ENCODE assay signal across 39 mouse cellular contexts in the genomic region with DNA sequence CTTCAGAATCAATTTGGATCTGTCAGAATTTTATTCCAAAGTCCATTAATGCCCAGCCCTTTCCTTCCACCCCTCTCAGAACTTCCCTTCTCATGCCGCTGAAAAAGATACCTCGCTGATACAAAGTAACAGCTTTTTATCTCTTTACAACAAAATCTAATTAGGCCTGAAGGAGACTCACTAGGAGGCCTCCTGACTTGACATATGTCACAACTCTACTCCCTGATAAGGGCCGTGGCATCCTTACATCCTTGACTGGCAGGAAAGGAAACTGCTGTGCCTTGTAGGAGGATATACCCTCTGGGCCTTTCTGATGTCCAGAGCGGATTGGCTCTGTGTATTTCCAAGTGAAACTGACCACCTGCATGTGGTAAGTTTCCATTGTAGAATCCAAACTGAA. TPM values are rescaled to one million over a fixed set of nuclear protein-coding genes. Genes with fewer than 3 reads are reported as not detected.
"Had no signal": no experiment of that assay in that cellular context is flagged by ENCODE, and none has a peak within 500 bp of the region (broad histone marks: within the 10 kb centered on the region; RNA-seq: fewer than 3 reads in every experiment).

No protein-coding gene starts in this region.

- DNase-seq: heart, postnatal 10 days; heart, postnatal 14 days; heart, postnatal 36 days; heart, postnatal 4 days; kidney, adult 11 months; kidney, adult 18-20 months; kidney, adult 2 months; kidney, adult 8-10 months; kidney, adult 9 months; kidney, postnatal 10 days; kidney, postnatal 14 days; kidney, postnatal 25 days; kidney, postnatal 36 days; kidney, postnatal 4 days; layer of hippocampus, adult 9-11 months; layer of hippocampus, postnatal 36 days had no signal

- ATAC-seq: hindbrain, embryonic 16.5 days; hindbrain, postnatal 0 days; inflammation-experienced regulatory T-cells, adult 6 months; intestine, embryonic 15.5 days; intestine, embryonic 16.5 days; intestine, postnatal 0 days had no signal

- H3K36me3 ChIP-seq: heart, embryonic 10.5 days; heart, embryonic 12.5 days; heart, embryonic 13.5 days; heart, embryonic 15.5 days; hindbrain, embryonic 10.5 days; hindbrain, embryonic 12.5 days; hindbrain, embryonic 13.5 days; hindbrain, embryonic 15.5 days; intestine, embryonic 15.5 days; kidney, embryonic 15.5 days had no signal

- H3K27me3 ChIP-seq: hindbrain, embryonic 12.5 days; hindbrain, embryonic 15.5 days; intestine, embryonic 15.5 days; kidney, embryonic 15.5 days had no signal

- H3K9ac ChIP-seq: heart, embryonic 12.5 days; heart, embryonic 13.5 days; heart, embryonic 15.5 days; hindbrain, embryonic 12.5 days; hindbrain, embryonic 13.5 days; hindbrain, embryonic 14.5 days; hindbrain, embryonic 15.5 days; intestine, embryonic 15.5 days; kidney, embryonic 15.5 days had no signal

- H3K4me1 ChIP-seq: heart, embryonic 10.5 days; heart, embryonic 12.5 days; heart, embryonic 13.5 days; heart, embryonic 15.5 days had no signal

- H3K9me3 ChIP-seq: heart, embryonic 10.5 days; heart, embryonic 12.5 days; heart, embryonic 13.5 days; heart, embryonic 15.5 days; hindbrain, embryonic 10.5 days; hindbrain, embryonic 12.5 days; hindbrain, embryonic 13.5 days; hindbrain, embryonic 15.5 days; intestine, embryonic 15.5 days; kidney, embryonic 15.5 days had no signal

- H3K4me2 ChIP-seq: heart, embryonic 11.5 days; heart, embryonic 12.5 days; heart, embryonic 13.5 days; heart, embryonic 15.5 days; hindbrain, embryonic 12.5 days; hindbrain, embryonic 13.5 days; hindbrain, embryonic 14.5 days; hindbrain, embryonic 15.5 days; intestine, embryonic 15.5 days; kidney, embryonic 15.5 days had no signal

- H3K27ac ChIP-seq: heart, embryonic 10.5 days; heart, embryonic 13.5 days; heart, embryonic 15.5 days; hindbrain, embryonic 10.5 days; hindbrain, embryonic 12.5 days; hindbrain, embryonic 13.5 days; hindbrain, embryonic 14.5 days; hindbrain, embryonic 15.5 days; hindbrain, postnatal 0 days; intestine, embryonic 15.5 days; kidney, embryonic 15.5 days; kidney, postnatal 0 days; layer of hippocampus, adult 2 months had no signal

- H3K4me3 ChIP-seq: heart, embryonic 10.5 days; heart, embryonic 12.5 days; heart, embryonic 13.5 days; heart, embryonic 15.5 days; hindbrain, embryonic 10.5 days; hindbrain, embryonic 12.5 days; hindbrain, embryonic 13.5 days; hindbrain, embryonic 15.5 days; intestine, embryonic 15.5 days; kidney, embryonic 15.5 days; layer of hippocampus, adult 2 months had no signal

RNA-seq across cellular contexts. Expression of gene Galnt9, which starts 54.5 kb away (rescaled TPM):
- total RNA-seq: heart, postnatal 10 days; heart, postnatal 14 days; heart, postnatal 25 days; heart, postnatal 36 days; heart, postnatal 4 days; hematopoietic stem cell, adult 5-6 weeks had no signal
- polyA plus RNA-seq: heart, embryonic 10.5 days; heart, embryonic 11.5 days; heart, embryonic 12.5 days; heart, embryonic 13.5 days; heart, postnatal 0 days; kidney, embryonic 14.5 days had no signal
